Mouse (Mus musculus): ENCODE measurements around the gene Slc20a1.

GRCm38 (mm10) chr2:129224178-129224577 is 25.6 kb downstream of the Slc20a1 start:
- TF ChIP-seq CTCF (IDR thresholded peaks at IDR 0.05; ENCODE audit: low read depth) (no peak), EP300 (optimal IDR thresholded peaks at IDR 0.05) (no peak)
